Mouse (Mus musculus): ENCODE measurements around the gene Sac3d1.

GRCm38 (mm10) chr19:6140678-6141393 is 22.4 kb upstream of the Sac3d1 start, which contains the start of gene Batf2:
- TF ChIP-seq CTCF (conservative IDR thresholded peaks at IDR 0.05; ENCODE audit: insufficient read depth, insufficient read length, low read depth, low read length): peak; percentile 71
- no peak for TF ChIP-seq POLR2A (IDR thresholded peaks at IDR 0.05; ENCODE audit: low read depth, low read length)
